Mouse (Mus musculus) hindbrain, postnatal 0 days (tissue): ENCODE results near the gene Nwd1. TPM values are rescaled to one million over a fixed set of nuclear protein-coding genes. Genes with fewer than 3 reads are reported as not detected.

Source experiments
- ATAC-seq: fragments of 200-750 bp; cut with Nextera tagmentation; 2 replicates; pipeline ENCODE4 v1.8.0; 2017; ENCODE audit warnings: mild to moderate bottlenecking, moderate TSS enrichment, moderate library complexity
- DNase-seq: peaks from one replicate; pipeline ENCODE4 v3.0.0-alpha.2; 2015; ENCODE audit warnings: low spot score
- H3K27ac ChIP-seq: fragments of 300-500 bp; sonication (generic); 2 replicates; pipeline ENCODE4 v1.5.1; 2014; ENCODE audit warnings: mild to moderate bottlenecking
- H3K27me3 ChIP-seq: fragments of 300-500 bp; sonication (generic); 2 replicates; pipeline ENCODE4 v1.6.1; 2014; ENCODE audit warnings: low read length, mixed read lengths; ENCODE audit not compliant: insufficient read depth
- H3K36me3 ChIP-seq: fragments of 300-500 bp; sonication (generic); 2 replicates; pipeline ENCODE4 v1.6.1; 2014; ENCODE audit warnings: low read length, mixed read lengths; ENCODE audit not compliant: insufficient read depth
- H3K4me1 ChIP-seq: fragments of 300-500 bp; sonication (generic); 2 replicates; pipeline ENCODE4 v1.6.1; 2014; ENCODE audit warnings: antibody characterized with exemption, low read length, mixed read lengths; ENCODE audit not compliant: insufficient read depth
- H3K4me2 ChIP-seq: fragments of 300-500 bp; sonication (generic); 2 replicates; pipeline ENCODE4 v1.6.1; 2014; ENCODE audit warnings: low read depth, mild to moderate bottlenecking, low read length, moderate library complexity, mixed read lengths
- H3K4me3 ChIP-seq: fragments of 300-500 bp; sonication (generic); 2 replicates; pipeline ENCODE4 v1.5.1; 2014; ENCODE audit warnings: low read length
- H3K9ac ChIP-seq: fragments of 300-500 bp; sonication (generic); replicated peaks from 2 replicates; pipeline ENCODE4 v1.6.1; 2014; ENCODE audit warnings: mild to moderate bottlenecking, low read length, moderate library complexity, mixed read lengths
- H3K9me3 ChIP-seq: fragments of 300-500 bp; sonication (generic); 2 replicates; pipeline ENCODE4 v1.6.1; 2016; ENCODE audit warnings: low read length, mixed read lengths
- CTCF ChIP-seq: IDR thresholded peaks from 2 replicates; pipeline ENCODE4 v1.5.1; 2016; ENCODE audit warnings: antibody characterized with exemption, control low read depth, low read depth
- WGBS: fragments of 180-500 bp; shearing (Covaris S2); extraction: QIAGEN DNeasy Blood & Tissue Kit; methylation state at CpG from one replicate; pipeline ENCODE4 v1.1.7; 2014; 5-methylcytosine and 5-hydroxymethylcytosine counted together
- polyA plus RNA-seq: library from polyadenylated mRNA; unstranded; fragments of >200 nt; fragmentation: Nextera tagmentation; extraction: Ambion mirVana; gene quantifications from 2 replicates; pipeline ENCODE4 v1.2.1, GENCODE M21; 2015
- total RNA-seq: library from RNA; depleted of rRNA; stranded (reverse); fragments of >200 nt; gene quantifications from 2 replicates; pipeline ENCODE4 v1.2.3, GENCODE M21; 2014

The Nwd1 gene
- total and polyA plus RNA-seq, 2 experiments from 2014 or later, result 3.1 to 50.7 TPM

DNA sequence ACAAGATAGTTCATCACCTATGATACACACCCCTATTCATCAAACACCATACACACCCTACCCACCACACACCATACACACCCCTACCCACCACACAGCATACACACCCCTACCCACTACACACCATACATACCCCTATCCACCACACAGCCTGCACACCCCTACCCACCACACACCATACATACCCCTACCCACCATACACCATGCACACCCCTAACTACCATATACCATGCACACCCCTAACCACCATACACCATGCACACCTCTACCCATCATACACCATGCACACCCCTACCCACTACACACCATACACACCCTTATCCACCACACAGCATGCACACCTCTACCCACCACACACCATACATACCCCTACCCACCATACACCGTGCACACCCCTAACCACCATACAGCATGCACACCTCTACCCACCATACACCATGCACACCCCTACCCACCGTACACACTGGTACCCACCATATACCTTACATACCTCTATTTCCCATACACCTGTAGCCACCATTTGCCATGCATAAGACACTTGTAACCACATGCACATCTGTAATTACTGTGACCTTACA is 51.9 kb downstream of the Nwd1 start:
- Histone ChIP-seq H3K27ac (no peak overlapping the region), H3K9ac (no peak overlapping the region), H3K36me3 (no peaks in the 10 kb centered on the region), H3K27me3 (no peaks in the 10 kb centered on the region), H3K4me2 (no peak overlapping the region), H3K4me3 (no peak overlapping the region), H3K9me3 (no peaks in the 10 kb centered on the region), H3K4me1 (no peaks in the 10 kb centered on the region)
- no peak for TF ChIP-seq CTCF
- no peak for DNase-seq
- peak; percentile 28; the same call in 1 of the 2 replicates for ATAC-seq
- 96% methylated on average over 2 of the region's 2 CpGs for WGBS

DNA sequence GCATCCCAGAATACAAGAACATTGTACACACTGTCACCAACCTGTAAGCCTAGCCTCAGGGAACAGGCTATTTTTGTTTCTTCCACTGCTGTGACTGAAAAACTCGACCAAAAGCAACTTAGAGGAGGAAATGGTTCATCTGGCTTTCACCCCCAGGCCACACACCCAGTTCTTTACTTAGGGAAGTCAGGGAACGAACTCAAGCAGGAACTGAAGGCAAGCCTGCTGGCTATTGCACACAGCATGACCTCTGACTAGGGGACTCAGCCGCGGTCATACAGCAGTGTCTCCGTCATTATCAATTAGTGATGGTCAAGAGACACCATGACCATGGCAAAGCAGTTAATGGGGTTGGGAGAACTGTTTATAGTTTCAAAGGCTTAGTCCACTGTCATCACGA is 66.1 kb downstream of the Nwd1 start:
- no peak for DNase-seq
- H3K27ac ChIP-seq, result no peak overlapping the region
- no peak for ATAC-seq
- H3K4me3 ChIP-seq, result no peak overlapping the region
- 25% methylated on average over 6 of the region's 6 CpGs for WGBS
- H3K4me2 ChIP-seq, result no peak overlapping the region
- no peak overlapping the region for H3K9ac ChIP-seq
- H3K4me1 ChIP-seq, result no peaks in the 10 kb centered on the region
- no peaks in the 10 kb centered on the region for H3K27me3 ChIP-seq
- H3K36me3 ChIP-seq, result no peaks in the 10 kb centered on the region
- H3K9me3 ChIP-seq, result no peaks in the 10 kb centered on the region
- no peak for TF ChIP-seq CTCF

DNA sequence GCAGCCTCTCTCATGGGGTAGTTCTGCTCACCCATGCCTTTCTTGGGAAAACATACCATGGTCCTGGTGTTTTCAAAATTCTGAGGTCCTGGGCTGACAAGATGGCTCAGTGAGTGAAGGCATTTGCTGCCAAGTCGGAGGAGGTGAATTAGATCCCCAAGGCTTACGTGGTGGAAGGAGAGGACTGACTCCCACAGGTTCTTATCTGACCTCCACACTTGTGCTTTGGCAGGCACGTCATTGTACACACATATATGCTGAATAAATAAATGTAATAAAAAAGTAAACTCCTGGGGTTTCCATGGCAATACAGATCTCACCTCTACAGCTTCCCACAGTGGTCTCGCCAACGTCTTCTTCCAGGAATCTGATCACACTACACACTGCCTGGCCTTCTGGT is 70.1 kb downstream of the Nwd1 start:
- Histone ChIP-seq H3K27ac (no peak overlapping the region), H3K27me3 (no peaks in the 10 kb centered on the region), H3K9me3 (no peaks in the 10 kb centered on the region), H3K36me3 (no peaks in the 10 kb centered on the region), H3K4me3 (no peak overlapping the region), H3K4me1 (no peaks in the 10 kb centered on the region), H3K9ac (no peak overlapping the region), H3K4me2 (no peak overlapping the region)
- no peak for TF ChIP-seq CTCF
- 86% methylated on average over 5 of the region's 5 CpGs for WGBS
- DNase-seq, result no peak
- no peak for ATAC-seq

DNA sequence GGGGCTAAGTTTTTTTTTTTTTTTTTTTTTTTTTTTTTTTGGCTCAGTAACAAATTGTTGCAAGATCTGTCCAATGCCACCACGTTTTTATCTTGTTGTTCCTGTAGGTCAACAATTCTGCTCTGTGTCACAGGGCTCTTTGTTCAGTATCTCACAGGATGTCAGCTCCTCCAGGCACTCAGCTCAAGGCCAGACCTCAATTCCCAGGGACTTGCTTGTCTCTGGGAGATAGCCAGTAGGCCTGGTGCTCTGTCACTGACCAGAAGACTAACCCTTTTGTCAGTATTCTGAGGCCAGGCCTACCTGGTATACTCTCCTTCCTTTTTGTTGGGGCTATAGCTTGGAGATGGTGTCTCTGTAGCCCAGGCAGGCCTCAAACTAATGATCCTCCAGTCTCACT is 74.0 kb downstream of the Nwd1 start:
- H3K36me3 ChIP-seq, result peaks cover 5% of the 10 kb centered on the region; the same call in 1 of the 2 replicates
- no peak overlapping the region for H3K4me2 ChIP-seq
- DNase-seq (no peak), ATAC-seq (no peak)
- H3K27me3 ChIP-seq, result no peaks in the 10 kb centered on the region
- no peaks in the 10 kb centered on the region for H3K9me3 ChIP-seq
- H3K27ac ChIP-seq, result no peak overlapping the region
- peaks cover 8% of the 10 kb centered on the region for H3K4me1 ChIP-seq
- H3K4me3 ChIP-seq, result no peak overlapping the region
- WGBS, result 27% methylated on average over 1 of the region's 1 CpGs
- no peak overlapping the region for H3K9ac ChIP-seq
- TF ChIP-seq CTCF, result no peak

DNA sequence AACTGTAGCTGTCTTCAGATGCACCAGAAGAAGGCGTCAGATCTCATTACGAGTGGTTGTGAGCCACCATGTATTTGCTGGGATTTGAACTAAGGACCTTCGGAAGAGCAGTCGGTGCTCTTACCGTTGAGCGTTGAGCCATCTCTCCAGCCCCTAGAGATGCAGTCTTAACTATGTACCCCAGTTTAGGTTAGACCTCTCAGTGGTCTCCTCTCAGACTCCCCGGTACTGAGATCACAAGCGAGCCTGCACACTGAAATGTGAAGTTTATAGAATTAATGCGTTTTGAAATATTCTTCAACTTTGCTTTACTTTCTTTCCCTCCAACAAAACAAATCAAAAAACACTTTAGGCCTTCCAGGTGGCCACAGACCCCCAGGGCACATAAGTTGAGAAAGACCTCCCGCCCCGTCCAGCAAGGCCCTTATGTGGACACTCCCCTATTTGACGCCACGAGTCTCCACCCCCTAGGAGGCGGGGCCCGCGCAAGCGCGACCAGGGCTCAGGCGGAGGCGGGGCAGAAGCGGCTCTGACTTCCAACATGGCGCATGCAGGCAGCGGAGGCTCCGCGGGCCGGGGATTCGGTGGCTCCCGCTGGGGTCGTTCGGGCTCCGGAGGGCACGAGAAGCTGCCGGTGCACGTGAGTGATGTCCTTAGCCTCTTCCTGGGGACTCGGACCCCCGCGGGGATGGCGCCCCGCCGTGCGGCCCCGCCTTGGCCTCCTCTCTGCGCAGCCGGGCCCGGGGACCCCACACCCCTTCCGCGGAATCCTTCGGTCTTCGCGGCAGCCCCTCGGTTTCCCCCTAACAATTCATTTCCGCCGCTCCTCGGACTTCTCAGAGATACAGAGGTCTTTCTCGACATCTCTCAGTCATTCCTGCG is 76.5 kb downstream of the Nwd1 start, which contains the start of gene Sin3b:
Gene Sin3b (plus strand): TSS at position 517 of the 882 bp plus-strand sequence.
- Histone ChIP-seq H3K27me3 (no peaks in the 10 kb centered on the region), H3K9me3 (no peaks in the 10 kb centered on the region), H3K27ac (peak within 1 kb of the TSS; percentile 76), H3K4me1 (peaks cover 8% of the 10 kb centered on the region), H3K9ac (peak within 1 kb of the TSS; percentile 97), H3K36me3 (peaks cover 29% of the 10 kb centered on the region), H3K4me3 (peak within 1 kb of the TSS; percentile 95), H3K4me2 (peak within 1 kb of the TSS; percentile 91)
- TF ChIP-seq CTCF, result no peak
- WGBS, result 14% methylated on average over 54 of the region's 56 CpGs
- DNase-seq, result peak; percentile 95
- peak; percentile 98 for ATAC-seq

DNA sequence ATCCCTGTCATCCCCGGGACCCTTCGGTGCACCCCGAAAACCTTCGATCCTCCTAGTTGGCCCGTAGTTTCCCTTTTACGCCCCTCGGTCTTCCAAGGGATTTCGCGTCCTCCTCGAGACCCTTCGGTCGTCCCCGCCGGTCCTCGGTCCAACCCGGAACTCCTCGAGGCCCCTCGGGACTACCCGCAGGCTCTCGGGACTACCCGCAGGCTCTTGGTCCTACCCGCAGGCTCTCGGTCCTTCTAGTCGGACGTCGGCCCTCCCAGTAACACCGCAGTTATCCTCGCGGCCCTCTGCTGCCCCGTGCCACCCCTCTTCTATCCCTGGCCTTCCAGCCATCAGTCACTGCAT is 77.1 kb downstream of the Nwd1 start:
- H3K4me3 ChIP-seq, result peak overlapping the region; percentile 95
- WGBS, result 3% methylated on average over 30 of the region's 30 CpGs
- H3K36me3 ChIP-seq, result peaks cover 36% of the 10 kb centered on the region
- H3K4me2 ChIP-seq, result peak overlapping the region; percentile 91
- no peak for TF ChIP-seq CTCF
- H3K9me3 ChIP-seq, result no peaks in the 10 kb centered on the region
- H3K27ac ChIP-seq, result peak overlapping the region; percentile 76
- H3K27me3 ChIP-seq, result no peaks in the 10 kb centered on the region
- H3K4me1 ChIP-seq, result peaks cover 8% of the 10 kb centered on the region
- DNase-seq, result peak; percentile 38
- peak; percentile 25 for ATAC-seq
- peak overlapping the region; percentile 97 for H3K9ac ChIP-seq

DNA sequence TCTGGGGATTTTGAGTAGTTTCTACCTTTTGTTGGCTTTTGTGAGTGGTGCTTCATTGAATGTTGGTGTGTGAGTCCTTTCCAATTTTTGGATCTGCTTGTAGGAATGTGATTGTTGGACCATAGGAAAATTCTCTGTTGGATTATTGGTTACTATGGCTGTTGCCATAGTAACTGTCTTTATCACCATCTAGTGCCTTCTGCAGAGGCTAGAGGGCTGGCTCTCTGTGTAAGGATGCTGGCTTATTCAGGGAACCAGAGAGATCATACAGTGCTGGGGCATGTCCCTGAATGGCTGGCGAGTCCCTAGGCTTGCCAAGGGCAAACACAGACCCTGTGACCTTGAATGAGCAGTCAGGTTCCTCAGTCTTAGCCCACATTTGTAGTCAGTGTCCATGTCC is 82.1 kb downstream of the Nwd1 start:
- H3K27me3 ChIP-seq, result no peaks in the 10 kb centered on the region
- H3K4me3 ChIP-seq, result no peak overlapping the region
- H3K36me3 ChIP-seq, result peaks cover 75% of the 10 kb centered on the region
- no peak overlapping the region for H3K27ac ChIP-seq
- no peak overlapping the region for H3K9ac ChIP-seq
- no peak overlapping the region for H3K4me2 ChIP-seq
- H3K9me3 ChIP-seq, result no peaks in the 10 kb centered on the region
- no peak for TF ChIP-seq CTCF
- peak; percentile 53 for ATAC-seq
- peaks cover 8% of the 10 kb centered on the region for H3K4me1 ChIP-seq
- 60% methylated on average over 1 of the region's 1 CpGs for WGBS
- DNase-seq, result peak; percentile 35
